Mouse (Mus musculus): ENCODE data around the gene Cyp2d9. TPM values are rescaled to one million over a fixed set of nuclear protein-coding genes. Genes with fewer than 3 reads are reported as not detected.
"Not testable (repeated sequence)": the region's sequence is repeated elsewhere in the genome, so short reads cannot be mapped to it uniquely, and the experiment has no call there.

Gene Cyp2d9
- total RNA-seq (2022), result 1 to 10 TPM in 1 of 4 experiments, under 1 TPM in 1, not detected in 2; 0.46 to 2.5 TPM

- DNase-seq, result no peak
Observed at GRCm38 (mm10) chr15:82433137-82433536, at the start of gene Cyp2d9. TSS of gene Cyp2d9 (plus strand) at chr15:82433437.

- DNase-seq, result no peak
Observed at GRCm38 (mm10) chr15:82385729-82386128, 47.5 kb upstream of the Cyp2d9 start.

DNA sequence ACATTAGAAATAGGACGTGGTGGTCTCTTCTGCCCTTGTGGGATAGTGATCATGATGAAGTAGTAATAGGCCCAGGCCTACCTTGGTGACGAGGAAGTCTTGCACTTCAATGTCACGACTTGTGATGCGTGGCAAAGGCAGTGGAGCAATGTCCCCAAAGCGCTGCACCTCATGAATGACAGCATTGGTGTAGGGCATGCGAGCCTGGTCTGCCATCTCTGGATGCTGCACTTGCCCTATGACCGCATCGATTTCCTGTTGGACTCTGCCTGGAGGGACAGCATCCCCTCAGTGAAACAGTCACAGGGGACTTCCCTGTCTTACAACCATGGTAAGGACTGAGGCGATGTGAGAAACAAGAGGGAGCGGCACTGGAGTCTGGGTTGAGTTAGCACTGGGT lies 43.3 kb upstream of the Cyp2d9 start:
- DNase-seq, result not testable (repeated sequence)

GRCm38 (mm10) chr15:82393922-82394321 lies 39.3 kb upstream of the Cyp2d9 start, which contains the start of gene Cyp2d11:
TSS of gene Cyp2d11 (minus strand) at chr15:82394022.
- DNase-seq, result not testable (repeated sequence)

DNA sequence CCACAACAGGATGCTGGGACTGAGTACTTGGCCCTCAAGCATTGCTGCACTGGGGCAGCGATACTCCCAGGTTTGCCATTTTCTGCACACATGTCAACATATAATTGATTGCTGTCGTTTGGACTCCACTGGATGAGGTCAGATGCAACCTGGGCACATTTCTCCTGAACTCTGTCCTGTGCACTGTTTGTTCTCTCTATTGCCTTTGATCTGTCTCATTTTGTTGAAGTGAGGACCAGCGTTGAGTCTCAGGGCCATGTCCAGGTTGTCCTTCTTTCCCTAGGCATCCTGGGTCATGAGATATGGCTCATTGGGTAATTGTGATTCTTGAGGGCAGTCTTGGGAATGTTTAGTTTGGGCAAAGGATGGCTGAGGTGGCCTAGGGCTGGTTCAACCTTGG lies 37.3 kb upstream of the Cyp2d9 start:
- DNase-seq, result not testable (repeated sequence)

DNA sequence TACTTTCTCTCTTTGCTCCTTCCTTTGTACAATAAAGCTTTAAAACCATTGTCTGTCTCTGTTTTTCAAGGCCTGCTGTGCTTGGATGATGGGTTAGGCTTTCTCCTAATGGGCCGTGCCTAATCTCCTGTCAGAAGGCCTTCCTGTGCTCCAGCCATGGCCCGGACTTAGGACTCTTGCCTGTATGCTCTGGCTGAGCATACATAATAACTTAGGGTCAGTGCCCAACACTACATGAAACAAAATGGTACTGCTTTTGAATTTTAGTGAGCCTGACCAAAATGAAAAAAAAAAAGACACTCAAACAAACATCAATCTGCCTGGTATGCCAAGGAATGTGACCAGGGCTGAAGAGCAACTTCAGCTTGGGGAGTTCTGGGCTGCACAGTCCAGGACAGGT lies 31.7 kb upstream of the Cyp2d9 start:
- DNase-seq, result no peak

- DNase-seq, result no peak
Observed at GRCm38 (mm10) chr15:82402106-82402505, 31.1 kb upstream of the Cyp2d9 start.

DNA sequence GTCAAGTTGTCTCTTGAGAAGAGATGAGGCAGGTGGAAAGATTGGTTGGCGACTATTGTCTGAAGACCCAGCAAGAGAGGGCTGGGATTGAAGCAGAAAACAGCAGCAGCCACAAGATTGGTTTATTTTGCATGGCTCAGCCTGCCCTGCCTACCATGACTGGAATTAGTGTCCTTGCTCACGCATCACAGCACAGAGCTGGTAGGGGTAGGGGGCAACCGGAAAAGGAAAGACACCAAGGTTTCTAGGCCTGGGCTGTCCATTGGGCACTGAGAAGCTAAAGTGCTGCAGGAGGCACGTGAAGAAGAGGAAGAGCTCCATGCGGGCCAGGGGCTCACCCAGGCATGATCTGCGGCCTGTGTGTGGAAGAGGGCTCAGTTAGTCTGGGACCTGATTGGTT lies 30.5 kb upstream of the Cyp2d9 start:
- no peak for DNase-seq

- DNase-seq, result no peak
Observed at GRCm38 (mm10) chr15:82403606-82404005, 29.6 kb upstream of the Cyp2d9 start.

DNA sequence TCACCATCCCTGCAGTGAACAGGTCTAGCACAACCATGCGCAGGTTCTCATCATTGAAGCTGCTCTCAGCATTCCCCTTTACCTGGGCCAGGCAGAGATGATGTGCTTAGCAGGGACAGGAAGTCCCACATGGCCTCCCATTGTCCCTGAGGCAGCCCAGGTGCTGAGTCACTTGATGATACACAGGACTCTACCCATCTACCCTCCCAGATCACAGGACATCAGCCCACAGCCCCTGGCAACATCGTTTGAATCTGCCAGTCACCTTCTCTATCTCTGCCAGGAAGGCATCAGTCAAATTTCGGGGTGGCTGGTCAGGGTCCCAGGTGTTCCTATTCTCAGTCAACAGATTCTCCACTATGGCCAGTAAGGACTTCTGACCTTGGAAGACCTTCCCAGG lies 29.1 kb upstream of the Cyp2d9 start:
- DNase-seq, result no peak

DNA sequence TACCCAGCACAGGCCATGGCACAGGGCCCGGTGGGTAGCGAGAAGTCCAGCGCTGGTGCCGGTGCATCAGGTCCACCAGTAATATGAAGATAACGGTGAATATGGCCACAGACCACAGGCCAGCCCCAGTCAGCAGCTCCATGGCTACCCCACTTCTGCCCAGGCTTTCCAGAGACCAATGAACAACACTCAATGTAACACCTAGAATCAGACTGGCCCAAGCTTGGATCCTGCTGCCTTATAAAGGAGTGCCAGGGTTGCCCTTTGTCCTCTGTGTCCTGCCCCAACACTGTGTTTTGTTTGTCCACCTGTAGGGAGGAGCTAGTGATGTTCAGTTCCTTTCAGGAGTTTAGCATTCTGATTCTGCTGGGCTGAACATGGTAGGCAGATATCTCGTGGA lies 26.3 kb upstream of the Cyp2d9 start, which contains the start of gene Cyp2d10:
Cyp2d10 (minus strand) TSS at position 215 of the 400 bp plus-strand sequence.
- DNase-seq, result no peak

DNA sequence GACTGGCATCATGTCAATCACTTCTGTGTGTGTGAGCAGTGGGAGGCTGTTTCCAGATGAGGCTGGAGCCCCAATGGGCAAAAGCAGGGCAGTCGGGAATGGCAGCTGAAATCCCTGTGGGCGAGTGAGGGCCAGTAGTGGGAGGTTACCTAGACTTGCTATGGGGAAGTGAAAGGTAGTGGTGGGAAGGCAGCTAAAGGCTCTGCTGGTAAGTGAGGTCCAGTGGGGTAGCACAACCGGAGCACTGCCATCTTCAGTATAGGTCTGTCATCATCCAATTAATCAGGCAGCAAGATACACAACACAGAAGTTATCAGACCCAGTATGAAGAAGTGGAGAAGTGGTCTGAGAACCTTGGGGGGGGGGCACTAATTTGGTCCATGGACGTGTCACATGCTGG lies 25.7 kb upstream of the Cyp2d9 start:
- no peak for DNase-seq

DNA sequence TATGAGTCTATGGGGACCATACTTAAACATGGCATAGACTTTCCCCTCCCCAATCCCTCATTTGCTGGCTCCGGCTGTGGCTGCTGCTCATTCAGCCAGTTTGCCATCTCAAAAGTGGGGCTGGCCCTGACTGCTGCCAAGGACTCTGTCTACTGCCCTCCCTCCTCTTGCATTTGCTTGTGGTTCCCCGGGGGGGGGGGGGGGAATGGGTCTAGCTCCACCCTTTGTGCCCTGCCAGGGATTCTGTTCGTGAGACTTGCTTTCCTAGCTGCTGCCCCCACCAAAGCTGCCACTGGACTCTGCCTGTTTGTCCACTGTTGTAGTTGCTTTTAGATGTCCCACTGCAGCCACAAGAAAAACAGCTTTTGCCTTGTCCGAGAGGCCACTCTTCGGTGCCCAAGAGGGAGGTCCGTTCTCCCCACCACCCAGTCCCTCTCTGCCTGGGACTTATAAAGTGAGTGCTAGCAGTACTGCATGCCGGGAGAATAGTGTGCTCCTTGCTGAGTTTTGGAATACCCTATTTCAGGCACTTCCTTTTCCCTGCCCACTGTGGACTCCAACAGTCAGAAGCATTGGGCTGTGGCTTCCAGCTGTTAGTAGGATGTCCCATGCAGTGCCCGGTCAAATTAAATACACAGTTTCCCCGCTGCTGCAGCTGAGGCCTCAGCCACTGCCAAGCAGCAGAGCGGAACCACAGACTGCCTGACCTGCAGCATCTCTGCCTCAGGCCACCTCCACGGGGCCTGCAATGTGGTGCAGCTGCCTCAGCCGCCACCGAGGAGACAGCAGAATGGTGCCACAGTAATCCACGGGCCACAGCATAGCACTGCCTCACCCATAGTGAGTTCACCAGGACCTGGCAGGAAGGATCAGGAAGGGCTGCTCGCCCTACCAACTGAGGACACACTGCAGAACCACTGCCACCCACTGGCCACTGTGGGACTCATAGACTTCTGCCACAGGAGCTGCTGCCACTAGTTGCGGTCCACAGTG lies 16.1 kb upstream of the Cyp2d9 start:
- peak; percentile 84 for DNase-seq

- no peak for DNase-seq
Observed at GRCm38 (mm10) chr15:82418616-82419015, 14.6 kb upstream of the Cyp2d9 start.

DNA sequence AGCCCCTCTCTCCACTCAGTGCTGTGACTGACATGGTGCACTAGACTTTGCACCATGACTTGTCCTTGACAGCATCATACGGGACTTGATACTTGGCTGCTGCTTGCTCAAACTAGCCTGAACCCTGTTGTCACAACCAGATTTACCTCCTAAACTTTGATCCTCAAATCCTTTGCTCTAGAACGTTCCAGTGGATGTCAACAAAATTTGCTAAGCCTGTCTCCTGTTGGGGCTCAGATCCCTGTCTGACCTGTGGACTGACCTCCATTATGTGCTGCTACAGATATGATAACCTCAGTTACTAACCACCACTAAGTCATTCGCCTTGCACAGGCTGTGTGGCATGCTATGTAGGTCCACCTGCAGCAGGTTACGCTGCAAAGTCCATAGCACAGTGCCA lies 10.3 kb upstream of the Cyp2d9 start:
- no peak for DNase-seq

DNA sequence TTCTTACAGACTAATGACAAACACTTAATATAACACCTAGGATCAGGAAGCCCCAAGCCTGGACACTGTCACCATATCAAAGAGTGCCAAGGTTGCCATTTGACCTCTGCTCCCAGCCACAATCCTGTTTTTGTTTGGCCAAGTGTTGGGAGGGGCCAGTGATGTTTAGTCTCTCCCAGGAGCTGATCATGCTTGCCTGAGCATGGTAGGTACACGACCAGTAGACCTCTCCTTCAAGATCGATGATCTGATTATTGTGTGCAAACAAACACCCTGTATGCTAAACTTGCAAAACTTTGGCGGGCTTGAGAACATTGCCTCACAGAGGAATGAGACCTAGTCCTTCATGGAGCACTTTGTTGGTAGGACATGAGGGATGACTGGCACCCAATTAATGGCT lies 9.8 kb upstream of the Cyp2d9 start:
- no peak for DNase-seq

DNA sequence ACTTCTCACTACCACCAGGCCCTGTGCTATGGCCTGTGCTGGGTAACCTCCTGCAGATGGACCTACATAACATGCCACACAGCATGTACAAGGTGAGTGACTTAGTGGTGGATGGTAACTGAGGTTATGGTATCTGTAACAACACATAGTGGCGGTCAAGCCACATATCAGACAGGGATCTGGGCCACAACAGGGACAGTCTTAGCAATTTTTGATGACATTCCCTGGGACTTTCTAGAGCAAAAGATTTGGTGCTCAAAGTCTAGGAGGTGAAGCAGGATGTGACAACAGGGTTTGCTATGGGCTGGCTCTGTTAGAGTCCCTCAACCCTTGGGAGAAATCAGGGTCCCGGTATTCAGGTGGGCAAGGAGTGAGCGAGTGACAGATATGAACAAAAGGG lies 384 bp downstream of the Cyp2d9 start:
- no peak for DNase-seq

DNA sequence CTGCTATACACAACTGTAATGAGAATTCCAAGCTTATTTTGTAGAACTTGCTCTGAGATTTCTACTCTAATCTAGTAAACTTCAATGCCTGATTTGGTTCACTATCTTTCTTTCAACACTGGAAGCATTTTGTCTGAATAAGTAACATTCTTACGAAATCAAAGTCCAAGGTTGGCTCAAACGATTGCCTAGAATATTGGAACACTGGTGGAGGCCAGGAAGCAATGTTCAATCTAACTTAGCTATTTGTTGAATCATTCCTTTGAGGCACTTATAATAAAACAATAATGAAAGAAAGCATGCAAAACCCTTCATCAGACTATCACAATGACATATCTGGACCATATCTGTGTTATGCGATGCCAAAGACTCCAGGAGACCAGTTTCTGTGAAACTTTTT lies 1.3 kb downstream of the Cyp2d9 start:
- DNase-seq, result no peak

DNA sequence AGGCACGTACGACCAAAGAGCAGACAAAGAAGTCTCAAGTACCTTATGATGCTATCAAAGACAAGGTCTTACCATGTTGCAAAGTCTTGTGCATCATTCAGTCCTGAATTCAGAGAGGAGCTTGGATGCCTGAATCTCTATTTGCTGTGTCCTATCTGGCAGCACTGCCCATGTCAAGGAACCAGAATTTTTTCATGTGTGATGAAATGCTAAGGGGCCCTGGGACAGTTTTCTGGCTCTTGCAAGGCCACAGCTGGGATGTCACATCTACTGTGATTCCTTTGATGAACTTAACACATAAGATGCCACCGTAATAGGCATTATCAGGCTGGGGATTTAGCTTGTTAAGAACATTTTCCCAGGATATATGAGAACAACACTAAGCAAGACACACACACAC lies 1.8 kb downstream of the Cyp2d9 start:
- DNase-seq, result no peak

GRCm38 (mm10) chr15:82435606-82436005 lies 2.4 kb downstream of the Cyp2d9 start:
- DNase-seq, result no peak

GRCm38 (mm10) chr15:82437975-82438617 lies 4.9 kb downstream of the Cyp2d9 start:
- DNase-seq, result no peak

DNA sequence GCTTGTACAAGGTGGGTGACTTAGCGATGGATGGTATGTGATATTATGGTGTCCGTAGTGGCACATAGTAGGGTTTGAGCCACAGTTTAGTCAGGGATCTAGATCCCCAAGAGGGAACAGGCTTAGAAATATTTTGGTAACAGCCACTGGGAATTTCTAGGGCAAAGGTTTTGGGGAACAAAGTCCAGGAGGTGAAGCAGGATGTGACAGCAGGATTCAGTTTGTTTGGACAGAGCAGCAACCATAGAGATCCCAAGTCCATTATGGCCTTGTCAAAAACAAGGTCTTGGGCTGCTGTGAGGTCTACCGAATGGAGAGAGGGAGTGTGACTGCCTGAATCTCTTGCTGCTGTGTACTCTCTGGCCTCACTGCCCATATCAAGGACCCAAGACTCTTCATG lies 10.4 kb downstream of the Cyp2d9 start:
- DNase-seq, result no peak

DNA sequence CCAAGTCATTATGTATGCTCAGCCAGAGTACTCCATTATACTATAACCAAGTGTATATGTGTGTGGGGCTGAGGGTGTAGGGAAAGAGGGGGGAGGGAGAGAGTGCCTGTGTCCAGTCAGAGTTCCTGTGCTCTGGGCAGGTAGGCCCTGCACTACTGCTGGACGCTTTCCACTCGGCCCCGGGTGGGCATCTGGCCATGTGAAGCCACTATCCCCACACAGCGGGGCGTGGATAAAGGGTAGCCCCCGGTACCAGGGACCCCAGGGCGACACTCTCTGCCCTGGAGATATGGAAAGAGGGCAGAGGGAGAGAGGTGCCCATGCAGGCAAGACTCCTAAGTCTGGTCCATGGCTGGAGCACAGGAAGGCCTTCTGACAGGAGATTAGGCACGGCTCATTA lies 12.0 kb downstream of the Cyp2d9 start:
- DNase-seq, result no peak

GRCm38 (mm10) chr15:82450045-82450444 lies 16.8 kb downstream of the Cyp2d9 start:
- not testable (repeated sequence) for DNase-seq

Measured in adrenal gland, adult 8-10 months (tissue).